Mouse (Mus musculus) MEL (cell line): ENCODE data around the gene Tcf21.

Experiments
- CHD2 ChIP-seq: IDR thresholded peaks from 2 replicates; pipeline ENCODE4 v1.6.1; 2011; ENCODE audit warnings: low read length, improper control_type of control experiment
- CTCF ChIP-seq, 3 experiments: IDR thresholded peaks in 2 of 3; conservative IDR thresholded peaks in 1 of 3; 2 replicates each; pipeline ENCODE4 v1.5.1; 2011 to 2012; ENCODE audit warnings: low read length in 3 of 3, low read depth in 2 of 3, mild to moderate bottlenecking in 2 of 3, improper control_type of control experiment in 1 of 3, inconsistent platforms in 1 of 3, mixed read lengths in 1 of 3, moderate library complexity in 1 of 3; ENCODE audit not compliant: control insufficient read depth in 1 of 3, insufficient read depth in 1 of 3, poor library complexity in 1 of 3, severe bottlenecking in 1 of 3
- EP300 ChIP-seq, 2 experiments: IDR thresholded peaks; 2 replicates each; pipeline ENCODE4 v1.6.1; 2011; ENCODE audit warnings: improper control_type of control experiment in 2 of 2, low read length in 2 of 2, low read depth in 1 of 2, mild to moderate bottlenecking in 1 of 2
- GATA1 ChIP-seq: IDR thresholded peaks from 2 replicates; pipeline ENCODE4 v1.6.1; 2011; ENCODE audit warnings: low read depth, low read length, improper control_type of control experiment
- HCFC1 ChIP-seq: IDR thresholded peaks from 2 replicates; pipeline ENCODE4 v1.6.1; 2012; ENCODE audit warnings: low read depth, mild to moderate bottlenecking, inconsistent platforms, low read length, improper control_type of control experiment, moderate library complexity
- JUND ChIP-seq: IDR thresholded peaks from 2 replicates; pipeline ENCODE4 v1.6.1; 2011; ENCODE audit warnings: low read depth, mild to moderate bottlenecking, improper control_type of control experiment, low read length
- MAX ChIP-seq: IDR thresholded peaks from 2 replicates; pipeline ENCODE4 v1.6.1; 2011; ENCODE audit warnings: low read length, improper control_type of control experiment
- MAZ ChIP-seq: IDR thresholded peaks from 2 replicates; pipeline ENCODE4 v1.6.1; 2012; ENCODE audit warnings: low read depth, mild to moderate bottlenecking, inconsistent platforms, low read length, improper control_type of control experiment
- NELFE ChIP-seq: IDR thresholded peaks from 2 replicates; pipeline ENCODE4 v1.6.1; 2011; ENCODE audit warnings: low read depth, low read length, improper control_type of control experiment
- NRF1 ChIP-seq: IDR thresholded peaks from 2 replicates; pipeline ENCODE4 v1.6.1; 2014; ENCODE audit warnings: low read depth, mild to moderate bottlenecking, inconsistent platforms, low read length, improper control_type of control experiment, moderate library complexity; ENCODE audit not compliant: poor library complexity, insufficient read depth, severe bottlenecking
- TBP ChIP-seq: IDR thresholded peaks from 2 replicates; pipeline ENCODE4 v1.8.0; 2011; ENCODE audit warnings: low read depth, low read length, improper control_type of control experiment
- USF1 ChIP-seq: IDR thresholded peaks from 2 replicates; pipeline ENCODE4 v1.6.1; 2014; ENCODE audit warnings: low read depth, mild to moderate bottlenecking, inconsistent platforms, low read length, improper control_type of control experiment, moderate library complexity
- ZC3H11A ChIP-seq: IDR thresholded peaks from 2 replicates; pipeline ENCODE4 v1.6.1; 2012; ENCODE audit warnings: low read depth, mild to moderate bottlenecking, inconsistent platforms, low read length, improper control_type of control experiment
- ZNF384 ChIP-seq: IDR thresholded peaks from 2 replicates; pipeline ENCODE4 v1.6.1; 2012; ENCODE audit warnings: low read depth, mild to moderate bottlenecking, inconsistent platforms, low read length, improper control_type of control experiment

DNA sequence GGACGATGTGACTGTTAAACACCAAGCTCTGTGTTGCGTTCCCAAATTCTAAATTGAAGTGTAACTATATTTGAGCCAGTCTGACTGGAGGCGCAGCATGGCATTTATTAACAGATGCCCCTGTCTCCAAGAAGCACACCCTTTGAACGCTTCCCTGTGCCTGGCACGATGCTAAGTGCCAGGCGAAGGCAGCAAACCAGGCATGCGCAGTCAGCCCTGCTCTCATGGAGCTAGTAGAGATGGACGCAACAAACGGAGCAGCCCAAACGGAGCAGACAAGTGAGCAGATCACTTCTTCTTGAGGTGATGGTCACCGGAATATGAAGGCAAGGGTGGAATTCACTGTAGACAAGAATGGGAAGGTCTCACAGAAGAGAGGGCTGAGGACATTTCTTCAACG, 8.1 kb downstream of the Tcf21 start:
- no peak for TF ChIP-seq EP300 (IDR thresholded peaks at IDR 0.05; ENCODE audit: low read depth in 1 of 2, low read length in 2 of 2)
- no peak for TF ChIP-seq CTCF (IDR thresholded peaks at IDR 0.05 in 2 of 3, conservative IDR thresholded peaks at IDR 0.05 in 1 of 3; ENCODE audit: control insufficient read depth in 1 of 3, insufficient read depth in 1 of 3, low read depth in 2 of 3, low read length in 3 of 3, poor library complexity in 1 of 3, severe bottlenecking in 1 of 3)
- no peak for TF ChIP-seq MAZ
- no peak for TF ChIP-seq MAX
- TF ChIP-seq HCFC1, result no peak
- no peak for TF ChIP-seq TBP
- TF ChIP-seq ZC3H11A, result no peak
- no peak for TF ChIP-seq NRF1
- no peak for TF ChIP-seq NELFE
- no peak for TF ChIP-seq ZNF384
- no peak for TF ChIP-seq USF1
- TF ChIP-seq GATA1, result no peak
- no peak for TF ChIP-seq CHD2
- TF ChIP-seq JUND, result no peak
